Mouse (Mus musculus) layer of hippocampus, postnatal 25 days (tissue): ENCODE measurements around the gene Adap1. TPM values are rescaled to one million over a fixed set of nuclear protein-coding genes. Genes with fewer than 3 reads are reported as not detected.
A peak's percentile ranks its signal among the peaks of the same experiment; 100 is the strongest.

Source experiments
- DNase-seq, 2 experiments: peaks; one replicate each; pipeline ENCODE4 v3.0.0; 2022; ENCODE audit warnings: mixed read lengths in 2 of 2, low spot score in 1 of 2; ENCODE audit errors: extremely low spot score in 1 of 2
- total RNA-seq, 2 experiments: library from RNA; stranded (reverse); gene quantifications; 2 replicates each; pipeline ENCODE4 v1.2.3; 2021

The Adap1 gene
- total RNA-seq, 2 experiments from 2014 or later, result 207 to 215 TPM

DNA sequence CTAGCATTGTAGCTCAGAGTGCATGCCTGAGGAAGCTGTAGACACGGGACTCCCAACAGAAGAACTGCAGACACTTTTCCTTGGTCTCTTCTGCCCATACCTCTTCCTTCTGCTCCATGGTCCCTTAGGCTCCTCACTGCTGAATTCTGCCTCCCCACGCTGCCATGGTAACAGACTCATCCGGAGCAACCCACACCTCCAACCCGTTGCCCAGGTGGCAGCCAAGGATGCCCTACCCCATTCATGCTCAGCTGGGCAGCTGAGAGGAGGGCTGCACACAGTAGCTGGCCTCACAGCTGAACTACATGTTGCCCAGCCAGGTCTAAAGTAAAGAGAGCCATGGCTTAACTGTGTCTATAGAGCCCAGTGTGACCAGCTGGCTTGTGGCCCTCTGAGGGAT lies 36.8 kb downstream of the Adap1 start:
- DNase-seq, result no peak

- DNase-seq, result no peak
These were observed 37.6 kb downstream of the Adap1 start for GRCm38 (mm10) chr5:139287787-139288186.

GRCm38 (mm10) chr5:139287099-139287498 lies 38.3 kb downstream of the Adap1 start:
- no peak for DNase-seq

- DNase-seq, result no peak
These were observed 39.1 kb downstream of the Adap1 start for GRCm38 (mm10) chr5:139286142-139286941.

DNA sequence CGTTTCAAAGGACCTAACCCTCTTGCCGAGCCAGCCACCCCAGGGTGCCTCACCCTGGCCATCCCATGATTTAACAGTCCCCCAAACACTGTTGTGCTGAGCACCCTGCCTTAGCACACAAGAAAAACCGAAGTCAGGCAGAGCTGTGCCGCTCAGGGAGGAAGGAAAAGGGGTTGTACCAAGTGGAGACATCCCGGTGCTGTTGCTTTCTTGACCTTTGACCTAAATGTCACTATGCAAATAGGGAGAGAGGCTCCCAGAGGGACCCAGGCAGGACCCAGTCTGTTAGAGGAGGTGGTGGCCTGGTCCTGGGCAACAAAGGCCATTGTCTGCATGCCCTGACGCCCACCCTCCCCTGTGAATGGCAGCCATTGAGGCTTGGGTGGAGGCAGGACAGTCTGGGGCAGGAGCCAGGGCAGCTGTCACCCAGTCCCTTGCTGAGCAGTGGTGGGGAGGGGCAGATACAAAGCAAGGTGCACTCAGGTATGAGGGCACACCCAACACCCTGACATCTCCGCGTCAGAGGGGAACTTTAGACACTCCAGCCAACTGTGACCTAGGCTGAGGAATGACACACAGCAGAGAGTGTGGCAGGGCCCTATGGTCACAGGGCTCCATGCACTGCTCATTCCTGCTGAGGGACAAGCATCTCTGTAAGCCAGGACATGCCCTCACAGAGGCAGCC lies 39.9 kb downstream of the Adap1 start:
- DNase-seq, result no peak

GRCm38 (mm10) chr5:139283460-139284180 lies 41.8 kb downstream of the Adap1 start:
- no peak for DNase-seq

GRCm38 (mm10) chr5:139282191-139282590 lies 43.2 kb downstream of the Adap1 start:
- DNase-seq, result peak; percentile 81 to 96

GRCm38 (mm10) chr5:139281373-139282112 lies 43.9 kb downstream of the Adap1 start:
- no peak for DNase-seq

DNA sequence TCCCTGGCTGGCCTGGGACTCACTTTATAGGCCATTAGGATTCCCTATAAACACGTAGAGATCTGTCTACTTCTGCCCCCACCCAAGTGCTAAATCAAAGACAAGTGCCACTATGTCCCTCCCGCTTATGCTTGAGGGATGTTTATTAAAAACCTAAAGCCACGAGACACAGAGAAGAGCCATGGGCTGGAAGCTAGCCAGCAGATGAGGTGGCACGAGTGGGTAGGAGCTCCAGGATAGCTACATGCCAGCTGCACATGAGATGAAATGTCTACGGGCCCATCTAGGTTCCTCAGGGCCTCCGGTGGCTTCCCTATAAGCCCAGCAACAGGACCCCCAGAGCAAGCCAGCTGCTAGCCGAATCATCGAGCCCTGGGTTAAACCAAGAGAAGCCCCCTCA lies 48.1 kb downstream of the Adap1 start:
- peak in 1 of 2 experiments; percentile 27 for DNase-seq

GRCm38 (mm10) chr5:139271994-139272554 lies 53.3 kb downstream of the Adap1 start:
- DNase-seq, result no peak

GRCm38 (mm10) chr5:139270806-139271521 lies 54.5 kb downstream of the Adap1 start:
- no peak for DNase-seq

DNA sequence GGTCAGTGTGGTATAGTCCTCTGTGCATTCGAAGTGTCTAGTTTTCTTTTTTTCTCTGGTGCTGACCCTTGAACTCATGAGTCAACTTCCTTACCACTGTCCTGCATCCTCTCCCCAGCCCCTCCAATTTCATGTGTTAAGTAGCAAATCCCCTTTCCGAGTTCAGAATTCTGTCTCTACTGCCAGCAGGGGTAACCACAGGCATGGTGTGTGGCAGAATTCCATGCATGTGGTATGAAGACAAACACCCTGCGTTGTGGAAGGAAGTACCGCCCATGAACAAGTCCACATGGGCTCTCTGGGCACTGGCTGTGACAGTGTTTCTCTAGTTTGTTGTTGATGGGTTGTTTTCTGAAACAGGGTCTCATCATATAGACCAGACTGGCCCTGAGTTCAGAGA lies 57.8 kb downstream of the Adap1 start:
- DNase-seq, result no peak

DNA sequence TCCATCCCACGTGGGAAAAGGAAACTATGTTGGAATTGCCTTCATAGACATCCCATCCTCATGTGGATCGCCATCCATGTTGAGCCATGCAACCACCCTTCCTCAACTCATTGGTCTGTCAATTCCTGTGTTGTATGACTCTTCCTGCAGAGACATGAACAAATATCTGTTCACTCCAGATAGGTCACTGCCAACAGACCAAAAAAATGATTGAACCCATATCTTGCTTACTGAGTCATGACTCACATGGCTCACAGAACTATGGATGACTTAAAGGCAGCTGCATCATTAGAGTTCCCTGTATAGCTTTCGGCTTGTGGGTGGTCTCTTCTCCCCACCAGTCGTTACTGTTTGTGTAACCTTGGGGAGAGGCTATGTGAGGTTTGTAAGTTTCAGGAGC lies 64.0 kb downstream of the Adap1 start:
- no peak for DNase-seq

DNA sequence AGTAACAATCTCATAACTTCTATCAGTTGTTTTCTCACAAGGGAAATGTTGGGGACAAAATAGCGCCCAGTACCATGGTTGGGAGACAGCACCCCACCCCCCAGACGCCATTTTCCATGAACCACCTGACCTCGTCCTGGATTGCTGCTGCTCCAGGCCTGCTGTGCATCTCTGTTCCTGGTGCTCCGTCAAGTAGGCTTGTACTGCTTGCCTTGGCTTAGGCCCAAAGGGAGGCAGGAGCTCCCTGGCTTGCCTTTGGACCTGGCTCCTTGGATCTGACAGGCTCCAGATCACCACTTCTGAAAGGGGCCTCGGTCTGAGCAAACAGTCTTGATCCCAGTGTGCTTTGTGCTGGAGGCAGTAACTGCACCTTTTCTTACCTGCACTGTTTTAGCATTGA lies 65.6 kb downstream of the Adap1 start:
- no peak for DNase-seq

DNA sequence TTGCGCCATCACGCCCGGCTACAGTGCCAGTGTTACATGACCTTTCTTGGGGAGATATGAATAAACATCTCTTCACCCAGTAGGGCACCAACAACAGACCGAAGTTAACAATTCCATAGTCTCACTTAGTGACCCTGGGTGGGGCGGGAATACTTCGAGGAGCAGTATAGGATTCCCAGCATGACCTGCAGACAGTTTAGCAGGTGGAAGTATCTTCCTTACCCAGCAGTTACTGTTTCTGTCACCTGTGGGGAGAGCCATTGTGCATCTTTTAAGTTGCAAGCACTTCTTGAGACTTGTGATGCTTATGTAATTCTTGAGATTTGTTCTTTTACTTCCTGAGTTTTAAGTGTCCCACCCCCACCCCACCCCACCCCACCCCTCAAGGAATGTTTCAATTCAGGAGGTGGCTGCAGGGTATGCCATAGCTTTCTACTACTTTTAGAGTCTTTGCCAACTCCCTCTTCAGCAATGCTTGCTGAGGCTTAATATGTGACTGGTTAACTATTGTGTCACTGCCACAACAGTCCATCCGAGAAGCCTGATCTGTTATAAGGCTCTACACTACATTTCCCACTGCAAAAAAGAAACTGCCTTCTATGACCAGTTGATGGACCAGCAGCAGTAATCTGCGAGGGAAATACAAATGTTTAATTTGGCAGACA lies 66.9 kb downstream of the Adap1 start:
- DNase-seq, result no peak

GRCm38 (mm10) chr5:139257818-139258217 lies 67.6 kb downstream of the Adap1 start:
- DNase-seq, result no peak

DNA sequence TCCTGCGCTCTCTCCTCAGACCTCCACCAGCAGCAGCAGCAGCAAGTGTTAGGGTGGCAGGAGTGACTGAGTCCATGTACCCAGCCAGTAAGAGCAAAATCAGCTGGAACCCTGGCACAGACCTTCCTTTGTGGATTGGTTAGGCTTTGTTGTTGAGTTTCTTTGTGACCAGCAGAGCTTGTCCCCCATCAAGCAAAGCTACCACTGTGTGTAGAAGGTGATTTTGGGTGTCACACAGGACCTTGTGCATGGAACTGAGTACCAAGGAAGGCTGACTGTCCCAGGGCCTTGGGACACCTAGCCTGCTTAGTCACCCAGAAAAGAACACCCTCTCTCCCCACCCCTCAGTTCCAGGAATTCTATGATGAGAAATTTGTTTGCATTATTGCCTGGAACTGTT lies 68.2 kb downstream of the Adap1 start:
- no peak for DNase-seq

DNA sequence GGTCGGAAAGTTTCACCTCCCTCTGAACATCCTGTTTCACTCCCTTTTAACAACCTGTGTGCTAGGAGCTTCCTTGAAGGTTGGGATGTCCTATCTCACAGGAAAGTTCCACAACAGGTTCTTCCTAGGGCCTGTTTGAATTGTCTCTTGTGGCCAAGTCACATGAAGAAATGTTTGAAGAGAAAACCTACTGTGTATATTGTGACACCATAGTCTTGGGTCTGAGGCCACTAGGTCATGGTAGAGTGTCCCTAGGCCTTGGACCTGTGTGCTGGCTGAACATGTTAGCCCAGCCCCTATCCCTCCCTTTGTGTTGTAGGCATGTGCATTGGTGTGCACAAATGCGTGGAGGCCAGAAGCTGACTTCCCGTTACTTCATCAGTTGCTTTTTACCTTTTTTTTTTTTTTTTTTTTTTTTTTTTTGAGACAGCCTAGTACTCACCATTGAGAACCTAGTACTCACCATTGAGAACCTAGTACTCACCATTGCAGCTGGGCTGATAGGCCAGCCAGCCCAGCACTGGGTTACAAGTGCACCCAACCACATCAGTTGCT lies 69.1 kb downstream of the Adap1 start:
- no peak for DNase-seq

- DNase-seq, result no peak
These were observed 69.6 kb downstream of the Adap1 start for GRCm38 (mm10) chr5:139255777-139256176.
